In the genomic region with DNA sequence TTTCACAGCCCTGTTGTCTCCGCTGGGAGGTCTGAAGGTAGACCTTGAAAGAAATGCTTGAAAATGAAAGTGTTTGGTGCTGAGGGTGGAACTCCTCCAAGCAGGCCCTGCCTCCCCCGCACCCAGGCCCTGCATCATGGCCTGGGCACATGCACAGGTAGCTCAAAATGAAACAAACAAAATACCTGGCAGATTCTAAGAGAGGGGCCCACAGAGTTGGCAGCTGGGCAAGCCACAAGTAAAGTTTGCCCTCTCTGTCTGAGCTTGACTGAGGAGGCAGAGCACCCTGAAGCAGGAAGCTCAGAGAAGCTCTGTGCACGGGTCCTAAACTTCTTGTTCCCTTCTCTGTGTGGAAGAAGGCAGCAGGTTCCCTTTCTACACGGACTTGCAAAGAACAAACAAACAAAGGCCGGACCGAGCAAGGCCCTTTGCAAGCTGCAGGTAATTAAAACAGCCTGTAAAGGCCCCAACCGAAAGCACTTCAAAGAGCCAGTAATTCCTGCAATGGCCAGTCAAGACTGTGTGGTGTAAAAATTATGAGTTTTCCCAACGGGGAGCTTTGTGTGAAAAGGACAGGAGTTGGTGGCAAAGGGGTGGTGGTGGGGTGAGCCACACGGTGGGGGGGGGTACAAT, we compare ENCODE assay signal across 16 mouse cellular contexts.
DNase-seq lines count a peak whose midpoint lies in the region; ATAC-seq lines count a peak whose summit lies in the region.
"Had no signal": no experiment of that assay in that cellular context is flagged by ENCODE, and none has a peak within 500 bp of the region (broad histone marks: within the 10 kb centered on the region; RNA-seq: fewer than 3 reads in every experiment).

No protein-coding gene starts in this region.

- intact Hi-C loops in heart, postnatal 14 days (cut with DNase I), result no loop called here

- WGBS in limb, embryonic 11.5 days, result 13% methylated on average over 9 of the region's 9 CpGs
- 24% methylated on average over 9 of the region's 9 CpGs for WGBS in neural tube, embryonic 15.5 days

- H3K4me3 ChIP-seq in limb, embryonic 11.5 days (ENCODE audit: low read depth, low read length), result no peak overlapping the region
- H3K4me3 ChIP-seq in neural tube, embryonic 15.5 days (replicated peaks), result no peak overlapping the region
- H3K4me3 ChIP-seq: erythroblast, embryonic 14.5 days; intestine, embryonic 15.5 days had no signal

- peak overlapping the region; percentile 83 for H3K27ac ChIP-seq in limb, embryonic 11.5 days (replicated peaks; ENCODE audit: low read depth, low read length)
- H3K27ac ChIP-seq in neural tube, embryonic 15.5 days (replicated peaks), result peak overlapping the region; percentile 52; the same call in 1 of the 2 replicates
- H3K27ac ChIP-seq: intestine, embryonic 15.5 days; liver, embryonic 14.5 days; stomach, postnatal 0 days had no signal

- H3K9ac ChIP-seq in limb, embryonic 11.5 days (ENCODE audit: low read length), result peak overlapping the region; percentile 12; the same call in 1 of the 2 replicates
- no peak overlapping the region for H3K9ac ChIP-seq in neural tube, embryonic 15.5 days (replicated peaks)
- H3K9ac ChIP-seq: intestine, embryonic 15.5 days; liver, embryonic 14.5 days had no signal

- H3K9me3 ChIP-seq in limb, embryonic 11.5 days (ENCODE audit: control insufficient read depth, low read length), result no peaks in the 10 kb centered on the region
- H3K9me3 ChIP-seq in neural tube, embryonic 15.5 days (replicated peaks), result no peaks in the 10 kb centered on the region
- H3K9me3 ChIP-seq: intestine, embryonic 15.5 days had no signal

- H3K36me3 ChIP-seq in limb, embryonic 11.5 days (ENCODE audit: control insufficient read depth, insufficient read depth, low read length), result no peaks in the 10 kb centered on the region
- H3K36me3 ChIP-seq in neural tube, embryonic 15.5 days, result no peaks in the 10 kb centered on the region
- H3K36me3 ChIP-seq: intestine, embryonic 15.5 days had no signal

- H3K4me2 ChIP-seq in limb, embryonic 11.5 days (ENCODE audit: low read depth, severe bottlenecking), result peak overlapping the region; percentile 20
- no peak overlapping the region for H3K4me2 ChIP-seq in neural tube, embryonic 15.5 days
- H3K4me2 ChIP-seq: intestine, embryonic 15.5 days had no signal

- ATAC-seq in limb, embryonic 11.5 days (ENCODE audit: insufficient number of reproducible peaks, low FRiP score, low TSS enrichment, low read depth), result no peak; the same call in 1 of the 2 replicates
- ATAC-seq in neural tube, embryonic 15.5 days (ENCODE audit: low FRiP score), result no peak
- ATAC-seq: Patski had no signal

- peaks cover 40% of the 10 kb centered on the region for H3K4me1 ChIP-seq in limb, embryonic 11.5 days (ENCODE audit: control insufficient read depth, insufficient read depth, low read length)
- H3K4me1 ChIP-seq in neural tube, embryonic 15.5 days, result peaks cover 50% of the 10 kb centered on the region

- peak; percentile 91 for DNase-seq in heart, adult 11 months
- DNase-seq in heart, postnatal 14 days, result no peak
- DNase-seq in thymus, postnatal 0 days (ENCODE audit: low spot score), result peak; percentile 13
- DNase-seq in thymus, postnatal 36 days, result no peak
- DNase-seq in limb, embryonic 11.5 days (ENCODE audit: low spot score), result peak; percentile 74
- no peak for DNase-seq in ovary, adult 18-20 months (ENCODE audit: low spot score)
- no peak for DNase-seq in B cell, adult 2 months
- DNase-seq: adrenal gland, postnatal 10 days; cerebellum, adult 2 months; right cerebral cortex, adult 18-20 months had no signal

- peaks cover 2% of the 10 kb centered on the region; the same call in 1 of the 2 replicates for H3K27me3 ChIP-seq in limb, embryonic 11.5 days (ENCODE audit: control insufficient read depth, insufficient read depth, low read length)
- no peaks in the 10 kb centered on the region for H3K27me3 ChIP-seq in neural tube, embryonic 15.5 days (replicated peaks)
- H3K27me3 ChIP-seq: intestine, embryonic 15.5 days had no signal

Comparison
In these comparisons a context has a peak if more than half of its experiments do, and no peak if none do; other contexts are left out.
1. DNase-seq: peak in heart, adult 11 months (single experiment), thymus, postnatal 0 days (single experiment) and limb, embryonic 11.5 days (single experiment); none in heart, postnatal 14 days (0 of 2), thymus, postnatal 36 days (0 of 2), ovary, adult 18-20 months (single experiment) and B cell, adult 2 months (0 of 2).